In the genomic region with DNA sequence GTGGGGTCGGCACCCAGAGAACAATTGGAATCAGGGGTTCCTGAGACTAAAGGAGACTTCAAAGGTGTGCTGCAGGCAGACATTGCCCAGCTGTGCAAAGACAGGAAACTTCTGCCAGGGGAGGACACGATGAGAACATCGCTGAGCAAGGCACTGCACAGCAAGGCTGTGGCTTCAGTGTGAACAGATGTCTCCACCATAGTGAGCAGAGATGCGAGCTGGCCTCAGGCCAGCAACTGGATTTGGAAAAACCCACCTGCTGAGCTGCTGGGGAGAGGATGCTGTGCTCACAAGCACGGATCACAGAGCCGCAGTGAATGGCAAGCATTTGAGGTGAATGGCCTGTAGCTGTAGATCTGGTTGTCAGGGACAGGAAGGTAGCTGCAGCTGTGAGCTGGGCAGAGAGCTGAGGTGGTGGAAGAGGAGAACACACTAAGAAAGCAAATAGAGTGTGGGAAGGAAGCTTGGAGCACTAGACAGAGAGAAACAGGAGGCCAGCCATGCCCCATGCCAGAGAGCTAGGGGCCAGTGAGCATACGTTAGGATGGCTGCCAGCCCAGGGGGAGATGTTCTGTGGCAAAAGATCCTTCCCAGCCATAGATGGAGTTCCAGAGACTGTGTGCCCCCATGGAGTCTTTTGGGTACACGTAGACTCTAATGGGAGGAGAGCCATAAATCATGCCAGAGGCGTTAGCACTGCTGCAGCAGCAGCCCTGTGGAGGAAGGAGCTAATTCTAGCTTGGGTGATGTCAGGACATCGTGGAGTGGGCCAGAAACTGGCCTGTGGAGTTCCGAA, we compare ENCODE assay signal across 10 mouse cellular contexts. TPM values are rescaled to one million over a fixed set of nuclear protein-coding genes. Genes with fewer than 3 reads are reported as not detected.
DNase-seq lines count a peak whose midpoint lies in the region; ATAC-seq and TF ChIP-seq lines count a peak whose summit lies in the region.
"Had no signal": no experiment of that assay in that cellular context is flagged by ENCODE, and none has a peak within 500 bp of the region (broad histone marks: within the 10 kb centered on the region; RNA-seq: fewer than 3 reads in every experiment).

No protein-coding gene starts in this region.

- H3K27me3 ChIP-seq in forebrain, embryonic 13.5 days: no peaks in the 10 kb centered on the region
- no peaks in the 10 kb centered on the region for H3K27me3 ChIP-seq in limb, embryonic 15.5 days
- H3K27me3 ChIP-seq in thymus, adult 2 months (ENCODE audit: control insufficient read depth, insufficient read depth, low read length): no peaks in the 10 kb centered on the region
- H3K27me3 ChIP-seq in heart, embryonic 10.5 days (ENCODE audit: insufficient read depth, poor library complexity, severe bottlenecking): no peaks in the 10 kb centered on the region
- H3K27me3 ChIP-seq: liver, embryonic 15.5 days had no signal

- 40% methylated on average over 11 of the region's 11 CpGs for WGBS in forebrain, embryonic 13.5 days
- 22% methylated on average over 11 of the region's 11 CpGs for WGBS in limb, embryonic 15.5 days
- 20% methylated on average over 11 of the region's 11 CpGs for WGBS in thymus, adult 2 months
- 51% methylated on average over 11 of the region's 11 CpGs for WGBS in heart, embryonic 10.5 days

- no peaks in the 10 kb centered on the region for H3K9me3 ChIP-seq in forebrain, embryonic 13.5 days (replicated peaks)
- no peaks in the 10 kb centered on the region for H3K9me3 ChIP-seq in limb, embryonic 15.5 days
- H3K9me3 ChIP-seq in heart, embryonic 10.5 days: no peaks in the 10 kb centered on the region
- H3K9me3 ChIP-seq: G1E; liver, embryonic 15.5 days had no signal

- no peak overlapping the region for H3K4me3 ChIP-seq in forebrain, embryonic 13.5 days
- no peak overlapping the region for H3K4me3 ChIP-seq in limb, embryonic 15.5 days
- H3K4me3 ChIP-seq in thymus, adult 2 months (ENCODE audit: control insufficient read depth, insufficient read depth, low read length): no peak overlapping the region
- no peak overlapping the region for H3K4me3 ChIP-seq in heart, embryonic 10.5 days
- H3K4me3 ChIP-seq: liver, embryonic 15.5 days had no signal

- no peak for TF ChIP-seq CTCF in thymus, adult 2 months (IDR thresholded peaks at IDR 0.05; ENCODE audit: borderline replicate concordance, control insufficient read depth, extremely low read depth, insufficient read depth, low read length, poor library complexity)

- no peak for TF ChIP-seq POLR2A in thymus, adult 2 months (IDR thresholded peaks at IDR 0.05; ENCODE audit: control insufficient read depth, extremely low read depth, insufficient read depth, low read length, poor library complexity)

- H3K4me2 ChIP-seq in forebrain, embryonic 13.5 days: no peak overlapping the region
- H3K4me2 ChIP-seq in limb, embryonic 15.5 days: no peak overlapping the region
- H3K4me2 ChIP-seq: liver, embryonic 15.5 days had no signal

- ATAC-seq in forebrain, embryonic 13.5 days: peak; percentile 79
- ATAC-seq in limb, embryonic 15.5 days (ENCODE audit: insufficient number of reproducible peaks, low FRiP score, low TSS enrichment, low read depth): peak; percentile 48; the same call in 1 of the 2 replicates

- H3K27ac ChIP-seq in forebrain, embryonic 13.5 days: no peak overlapping the region
- H3K27ac ChIP-seq in limb, embryonic 15.5 days: no peak overlapping the region
- H3K27ac ChIP-seq in thymus, adult 2 months (ENCODE audit: control insufficient read depth, insufficient read depth, low read length): no peak overlapping the region; the same call in 1 of the 2 replicates
- H3K27ac ChIP-seq in heart, embryonic 10.5 days: no peak overlapping the region
- H3K27ac ChIP-seq: liver, embryonic 15.5 days had no signal

- H3K4me1 ChIP-seq in forebrain, embryonic 13.5 days: peaks cover 12% of the 10 kb centered on the region
- no peaks in the 10 kb centered on the region for H3K4me1 ChIP-seq in limb, embryonic 15.5 days
- H3K4me1 ChIP-seq in thymus, adult 2 months (replicated peaks; ENCODE audit: control insufficient read depth, insufficient read depth, low read length): peaks cover 12% of the 10 kb centered on the region
- no peaks in the 10 kb centered on the region for H3K4me1 ChIP-seq in heart, embryonic 10.5 days
- H3K4me1 ChIP-seq: liver, embryonic 15.5 days had no signal

- H3K9ac ChIP-seq in forebrain, embryonic 13.5 days: no peak overlapping the region
- H3K9ac ChIP-seq in limb, embryonic 15.5 days: no peak overlapping the region
- H3K9ac ChIP-seq: liver, embryonic 15.5 days had no signal

- no peaks in the 10 kb centered on the region for H3K36me3 ChIP-seq in forebrain, embryonic 13.5 days (ENCODE audit: poor library complexity, severe bottlenecking)
- no peaks in the 10 kb centered on the region for H3K36me3 ChIP-seq in limb, embryonic 15.5 days
- H3K36me3 ChIP-seq in thymus, adult 2 months (ENCODE audit: control insufficient read depth, insufficient read depth, low read length): no peaks in the 10 kb centered on the region
- no peaks in the 10 kb centered on the region for H3K36me3 ChIP-seq in heart, embryonic 10.5 days
- H3K36me3 ChIP-seq: G1E; liver, embryonic 15.5 days had no signal

- intact Hi-C loops in left cerebral cortex, postnatal 14 days (cut with DNase I): no loop called here

- DNase-seq in left cerebral cortex, postnatal 14 days (ENCODE audit: low spot score in 2 of 2): peak; percentile 24 to 38
- DNase-seq in left cerebral cortex, adult 9 months (ENCODE audit: low spot score in 2 of 2): no peak
- DNase-seq in thymus, adult 2 months: peak; percentile 27
- DNase-seq in heart, adult 18-20 months: no peak
- no peak for DNase-seq in heart, embryonic 10.5 days (ENCODE audit: low spot score)
- DNase-seq: kidney, adult 8-10 months had no signal

RNA-seq across cellular contexts. Expression of a gene that starts 24.7 kb away (rescaled TPM):
- 10 to 100 TPM; 85.6 to 97.9 TPM for total RNA-seq in left cerebral cortex, postnatal 14 days (2021)
- polyA plus RNA-seq in forebrain, embryonic 13.5 days (2015; fragmentation: Nextera tagmentation; extraction: Ambion mirVana): 7.4 and 8.8 TPM in 2 replicates
- 27.6 and 32.6 TPM in 2 replicates for polyA plus RNA-seq in limb, embryonic 15.5 days (2015; fragmentation: Nextera tagmentation; extraction: Ambion mirVana)
- polyA plus RNA-seq in thymus, adult 2 months (2012; rRNA removed): 1.1 and 1.6 TPM in 2 replicates
- total RNA-seq in heart, adult 18-20 months (2021): under 1 TPM; 0.37 to 0.39 TPM
- 0.16 and 0.51 TPM in 2 replicates for polyA plus RNA-seq in heart, embryonic 10.5 days (2016; fragmentation: Nextera tagmentation; extraction: Ambion mirVana)
- polyA plus RNA-seq: G1E had no signal

Comparison
In these comparisons a context has a peak if more than half of its experiments do, and no peak if none do; other contexts are left out.
1. DNase-seq: peak in left cerebral cortex, postnatal 14 days (2 of 2) and thymus, adult 2 months (single experiment); none in left cerebral cortex, adult 9 months (0 of 2), heart, adult 18-20 months (0 of 2) and heart, embryonic 10.5 days (single experiment).